Mouse (Mus musculus): Measurements from ENCODE around the gene Dapl1. TPM values are rescaled to one million over a fixed set of nuclear protein-coding genes. Genes with fewer than 3 reads are reported as not detected.
A peak's percentile ranks its signal among the peaks of the same experiment; 100 is the strongest.

The Dapl1 gene
- polyA plus RNA-seq, 1 experiment from 2014 or later: 1.9 TPM

GRCm38 (mm10) chr2:59523526-59523925 is 39.1 kb downstream of the Dapl1 start:
- peaks cover 0 to 3% of the 10 kb centered on the region in 2 experiments; a peak in 3 of 4 replicates for H3K4me1 ChIP-seq (ENCODE audit: control insufficient read depth in 2 of 2, insufficient read depth in 2 of 2, low read length in 2 of 2)
- no peak for ATAC-seq (ENCODE audit: insufficient number of reproducible peaks, insufficient read depth, low FRiP score, low read depth)
- no peak overlapping the region for H3K4me2 ChIP-seq (ENCODE audit: low read length)
- H3K9me3 ChIP-seq (ENCODE audit: control insufficient read depth, low read length): no peaks in the 10 kb centered on the region
- H3K36me3 ChIP-seq (ENCODE audit: control insufficient read depth, insufficient read depth, low read length): no peaks in the 10 kb centered on the region
- H3K9ac ChIP-seq (ENCODE audit: low read length): no peak overlapping the region
- H3K27me3 ChIP-seq (ENCODE audit: control insufficient read depth, insufficient read depth, low read length): no peaks in the 10 kb centered on the region
- H3K4me3 ChIP-seq (ENCODE audit: control insufficient read depth in 1 of 2, insufficient read depth in 1 of 2, low read depth in 1 of 2, low read length in 2 of 2): no peak overlapping the region
- no peak overlapping the region for H3K27ac ChIP-seq (replicated peaks in 1 of 2; ENCODE audit: control insufficient read depth in 1 of 2, insufficient read depth in 1 of 2, low read depth in 2 of 2, low read length in 2 of 2)
- WGBS: 78% methylated on average over 3 of the region's 3 CpGs

- Histone ChIP-seq H3K27ac (replicated peaks in 1 of 2; ENCODE audit: control insufficient read depth in 1 of 2, insufficient read depth in 1 of 2, low read depth in 2 of 2, low read length in 2 of 2) (no peak overlapping the region), H3K36me3 (ENCODE audit: control insufficient read depth, insufficient read depth, low read length) (no peaks in the 10 kb centered on the region), H3K27me3 (ENCODE audit: control insufficient read depth, insufficient read depth, low read length) (no peaks in the 10 kb centered on the region), H3K9me3 (ENCODE audit: control insufficient read depth, low read length) (no peaks in the 10 kb centered on the region), H3K4me2 (ENCODE audit: low read length) (no peak overlapping the region), H3K9ac (ENCODE audit: low read length) (no peak overlapping the region), H3K4me1 (ENCODE audit: control insufficient read depth in 2 of 2, insufficient read depth in 2 of 2, low read length in 2 of 2) (peaks cover 0 to 9% of the 10 kb centered on the region in 2 experiments; a peak in 3 of 4 replicates), H3K4me3 (ENCODE audit: control insufficient read depth in 1 of 2, insufficient read depth in 1 of 2, low read depth in 1 of 2, low read length in 2 of 2) (no peak overlapping the region)
- 73% methylated on average over 9 of the region's 9 CpGs for whole genome bisulfite sequencing
- no peak for ATAC-seq (ENCODE audit: insufficient number of reproducible peaks, insufficient read depth, low FRiP score, low read depth)
These were observed 42.4 kb downstream of the Dapl1 start for GRCm38 (mm10) chr2:59526893-59527292.

GRCm38 (mm10) chr2:59529574-59530080 is 45.2 kb downstream of the Dapl1 start:
- Histone ChIP-seq H3K4me2 (ENCODE audit: low read length) (no peak overlapping the region), H3K4me1 (ENCODE audit: control insufficient read depth in 2 of 2, insufficient read depth in 2 of 2, low read length in 2 of 2) (peaks cover 6 to 16% of the 10 kb centered on the region in 2 experiments; a peak in 3 of 4 replicates), H3K36me3 (ENCODE audit: control insufficient read depth, insufficient read depth, low read length) (no peaks in the 10 kb centered on the region), H3K27ac (replicated peaks in 1 of 2; ENCODE audit: control insufficient read depth in 1 of 2, insufficient read depth in 1 of 2, low read depth in 2 of 2, low read length in 2 of 2) (no peak overlapping the region), H3K4me3 (ENCODE audit: control insufficient read depth in 1 of 2, insufficient read depth in 1 of 2, low read depth in 1 of 2, low read length in 2 of 2) (no peak overlapping the region), H3K27me3 (ENCODE audit: control insufficient read depth, insufficient read depth, low read length) (no peaks in the 10 kb centered on the region), H3K9me3 (ENCODE audit: control insufficient read depth, low read length) (no peaks in the 10 kb centered on the region), H3K9ac (ENCODE audit: low read length) (no peak overlapping the region)
- WGBS: 66% methylated on average over 17 of the region's 17 CpGs
- ATAC-seq (ENCODE audit: insufficient number of reproducible peaks, insufficient read depth, low FRiP score, low read depth): no peak

- 90% methylated on average over 3 of the region's 3 CpGs for WGBS
- no peak overlapping the region for H3K27ac ChIP-seq (replicated peaks in 1 of 2; ENCODE audit: control insufficient read depth in 1 of 2, insufficient read depth in 1 of 2, low read depth in 2 of 2, low read length in 2 of 2)
- no peak overlapping the region for H3K4me2 ChIP-seq (ENCODE audit: low read length)
- no peak overlapping the region for H3K9ac ChIP-seq (ENCODE audit: low read length)
- H3K27me3 ChIP-seq (ENCODE audit: control insufficient read depth, insufficient read depth, low read length): no peaks in the 10 kb centered on the region
- no peaks in the 10 kb centered on the region for H3K9me3 ChIP-seq (ENCODE audit: control insufficient read depth, low read length)
- H3K4me3 ChIP-seq (ENCODE audit: control insufficient read depth in 1 of 2, insufficient read depth in 1 of 2, low read depth in 1 of 2, low read length in 2 of 2): no peak overlapping the region
- H3K36me3 ChIP-seq (ENCODE audit: control insufficient read depth, insufficient read depth, low read length): no peaks in the 10 kb centered on the region
- peaks cover 6 to 14% of the 10 kb centered on the region in 2 experiments; a peak in 3 of 4 replicates for H3K4me1 ChIP-seq (ENCODE audit: control insufficient read depth in 2 of 2, insufficient read depth in 2 of 2, low read length in 2 of 2)
- ATAC-seq (ENCODE audit: insufficient number of reproducible peaks, insufficient read depth, low FRiP score, low read depth): no peak
These were observed 46.4 kb downstream of the Dapl1 start for GRCm38 (mm10) chr2:59530811-59531210.

- H3K9me3 ChIP-seq (ENCODE audit: control insufficient read depth, low read length): no peaks in the 10 kb centered on the region
- ATAC-seq (ENCODE audit: insufficient number of reproducible peaks, insufficient read depth, low FRiP score, low read depth): no peak
- 88% methylated on average over 3 of the region's 3 CpGs for WGBS
- no peak overlapping the region for H3K4me2 ChIP-seq (ENCODE audit: low read length)
- H3K9ac ChIP-seq (ENCODE audit: low read length): no peak overlapping the region
- no peaks in the 10 kb centered on the region for H3K36me3 ChIP-seq (ENCODE audit: control insufficient read depth, insufficient read depth, low read length)
- H3K27ac ChIP-seq (replicated peaks in 1 of 2; ENCODE audit: control insufficient read depth in 1 of 2, insufficient read depth in 1 of 2, low read depth in 2 of 2, low read length in 2 of 2): no peak overlapping the region
- H3K4me3 ChIP-seq (ENCODE audit: control insufficient read depth in 1 of 2, insufficient read depth in 1 of 2, low read depth in 1 of 2, low read length in 2 of 2): no peak overlapping the region
- H3K27me3 ChIP-seq (ENCODE audit: control insufficient read depth, insufficient read depth, low read length): no peaks in the 10 kb centered on the region
- H3K4me1 ChIP-seq (ENCODE audit: control insufficient read depth in 2 of 2, insufficient read depth in 2 of 2, low read length in 2 of 2): peaks cover 6 to 14% of the 10 kb centered on the region in 2 experiments; a peak in 3 of 4 replicates
These were observed 48.5 kb downstream of the Dapl1 start for GRCm38 (mm10) chr2:59532999-59533398.

GRCm38 (mm10) chr2:59533504-59533903 is 49.1 kb downstream of the Dapl1 start:
- peaks cover 6 to 14% of the 10 kb centered on the region in 2 experiments; a peak in 3 of 4 replicates for H3K4me1 ChIP-seq (ENCODE audit: control insufficient read depth in 2 of 2, insufficient read depth in 2 of 2, low read length in 2 of 2)
- no peak overlapping the region for H3K9ac ChIP-seq (ENCODE audit: low read length)
- WGBS: 90% methylated on average over 10 of the region's 10 CpGs
- H3K27ac ChIP-seq (replicated peaks in 1 of 2; ENCODE audit: control insufficient read depth in 1 of 2, insufficient read depth in 1 of 2, low read depth in 2 of 2, low read length in 2 of 2): no peak overlapping the region
- H3K4me2 ChIP-seq (ENCODE audit: low read length): no peak overlapping the region
- no peaks in the 10 kb centered on the region for H3K27me3 ChIP-seq (ENCODE audit: control insufficient read depth, insufficient read depth, low read length)
- ATAC-seq (ENCODE audit: insufficient number of reproducible peaks, insufficient read depth, low FRiP score, low read depth): no peak
- no peak overlapping the region for H3K4me3 ChIP-seq (ENCODE audit: control insufficient read depth in 1 of 2, insufficient read depth in 1 of 2, low read depth in 1 of 2, low read length in 2 of 2)
- H3K36me3 ChIP-seq (ENCODE audit: control insufficient read depth, insufficient read depth, low read length): no peaks in the 10 kb centered on the region
- no peaks in the 10 kb centered on the region for H3K9me3 ChIP-seq (ENCODE audit: control insufficient read depth, low read length)

- peak overlapping the region; percentile 6; the same call in 1 of the 2 replicates for H3K9ac ChIP-seq (ENCODE audit: low read length)
- no peak overlapping the region for H3K4me3 ChIP-seq (ENCODE audit: control insufficient read depth in 1 of 2, insufficient read depth in 1 of 2, low read depth in 1 of 2, low read length in 2 of 2)
- no peaks in the 10 kb centered on the region for H3K27me3 ChIP-seq (ENCODE audit: control insufficient read depth, insufficient read depth, low read length)
- 50% methylated on average over 15 of the region's 15 CpGs for WGBS
- peaks cover 6 to 14% of the 10 kb centered on the region in 2 experiments; a peak in 3 of 4 replicates for H3K4me1 ChIP-seq (ENCODE audit: control insufficient read depth in 2 of 2, insufficient read depth in 2 of 2, low read length in 2 of 2)
- H3K9me3 ChIP-seq (ENCODE audit: control insufficient read depth, low read length): no peaks in the 10 kb centered on the region
- no peaks in the 10 kb centered on the region for H3K36me3 ChIP-seq (ENCODE audit: control insufficient read depth, insufficient read depth, low read length)
- no peak overlapping the region for H3K27ac ChIP-seq (replicated peaks in 1 of 2; ENCODE audit: control insufficient read depth in 1 of 2, insufficient read depth in 1 of 2, low read depth in 2 of 2, low read length in 2 of 2)
- 0 out of 2 replicates have a peak, but pooled peaks have one; percentile 20 for ATAC-seq (ENCODE audit: insufficient number of reproducible peaks, insufficient read depth, low FRiP score, low read depth)
- H3K4me2 ChIP-seq (ENCODE audit: low read length): no peak overlapping the region
These were observed 49.7 kb downstream of the Dapl1 start for GRCm38 (mm10) chr2:59533971-59534748.

Data from heart, embryonic 14.5 days (tissue).